Mouse (Mus musculus) neural tube, embryonic 15.5 days (tissue): ENCODE data around the gene Prm2. TPM values are rescaled to one million over a fixed set of nuclear protein-coding genes. Genes with fewer than 3 reads are reported as not detected.

Source experiments
- ATAC-seq: fragments of 200-750 bp; cut with Nextera tagmentation; 2 replicates; pipeline ENCODE4 v1.8.0; 2017; ENCODE audit warnings: mild to moderate bottlenecking, moderate TSS enrichment, moderate library complexity; ENCODE audit not compliant: low FRiP score
- H3K27ac ChIP-seq: fragments of 300-500 bp; sonication (generic); replicated peaks from 2 replicates; pipeline ENCODE4 v1.5.1; 2015; ENCODE audit warnings: mild to moderate bottlenecking, inconsistent platforms
- H3K27me3 ChIP-seq: fragments of 300-500 bp; sonication (generic); replicated peaks from 2 replicates; pipeline ENCODE4 v1.6.1; 2015; ENCODE audit warnings: inconsistent platforms
- H3K36me3 ChIP-seq: fragments of 300-500 bp; sonication (generic); 2 replicates; pipeline ENCODE4 v1.6.1; 2015; ENCODE audit warnings: inconsistent platforms
- H3K4me1 ChIP-seq: fragments of 300-500 bp; sonication (generic); 2 replicates; pipeline ENCODE4 v1.6.1; 2015; ENCODE audit warnings: inconsistent platforms
- H3K4me2 ChIP-seq: fragments of 300-500 bp; sonication (generic); 2 replicates; pipeline ENCODE4 v1.6.1; 2015; ENCODE audit warnings: inconsistent platforms, mild to moderate bottlenecking, moderate library complexity
- H3K4me3 ChIP-seq: fragments of 300-500 bp; sonication (generic); replicated peaks from 2 replicates; pipeline ENCODE4 v1.5.1; 2015; ENCODE audit warnings: mild to moderate bottlenecking, inconsistent platforms
- H3K9ac ChIP-seq: fragments of 300-500 bp; sonication (generic); replicated peaks from 2 replicates; pipeline ENCODE4 v1.6.1; 2015; ENCODE audit warnings: mild to moderate bottlenecking, inconsistent platforms
- H3K9me3 ChIP-seq: fragments of 300-500 bp; sonication (generic); replicated peaks from 2 replicates; pipeline ENCODE4 v1.6.1; 2016; ENCODE audit warnings: inconsistent platforms
- WGBS: fragments of 180-500 bp; shearing (Covaris S2); methylation state at CpG from one replicate; pipeline ENCODE4 v1.1.7; 2015; ENCODE audit warnings: mixed read lengths; 5-methylcytosine and 5-hydroxymethylcytosine counted together
- polyA plus RNA-seq: library from polyadenylated mRNA; unstranded; fragments of >200 nt; fragmentation: Nextera tagmentation; extraction: Ambion mirVana; gene quantifications from 2 replicates; pipeline ENCODE4 v1.2.1, GENCODE M21; 2015

The Prm2 gene
- polyA plus RNA-seq, 1 experiment from 2014 or later: not detected

DNA sequence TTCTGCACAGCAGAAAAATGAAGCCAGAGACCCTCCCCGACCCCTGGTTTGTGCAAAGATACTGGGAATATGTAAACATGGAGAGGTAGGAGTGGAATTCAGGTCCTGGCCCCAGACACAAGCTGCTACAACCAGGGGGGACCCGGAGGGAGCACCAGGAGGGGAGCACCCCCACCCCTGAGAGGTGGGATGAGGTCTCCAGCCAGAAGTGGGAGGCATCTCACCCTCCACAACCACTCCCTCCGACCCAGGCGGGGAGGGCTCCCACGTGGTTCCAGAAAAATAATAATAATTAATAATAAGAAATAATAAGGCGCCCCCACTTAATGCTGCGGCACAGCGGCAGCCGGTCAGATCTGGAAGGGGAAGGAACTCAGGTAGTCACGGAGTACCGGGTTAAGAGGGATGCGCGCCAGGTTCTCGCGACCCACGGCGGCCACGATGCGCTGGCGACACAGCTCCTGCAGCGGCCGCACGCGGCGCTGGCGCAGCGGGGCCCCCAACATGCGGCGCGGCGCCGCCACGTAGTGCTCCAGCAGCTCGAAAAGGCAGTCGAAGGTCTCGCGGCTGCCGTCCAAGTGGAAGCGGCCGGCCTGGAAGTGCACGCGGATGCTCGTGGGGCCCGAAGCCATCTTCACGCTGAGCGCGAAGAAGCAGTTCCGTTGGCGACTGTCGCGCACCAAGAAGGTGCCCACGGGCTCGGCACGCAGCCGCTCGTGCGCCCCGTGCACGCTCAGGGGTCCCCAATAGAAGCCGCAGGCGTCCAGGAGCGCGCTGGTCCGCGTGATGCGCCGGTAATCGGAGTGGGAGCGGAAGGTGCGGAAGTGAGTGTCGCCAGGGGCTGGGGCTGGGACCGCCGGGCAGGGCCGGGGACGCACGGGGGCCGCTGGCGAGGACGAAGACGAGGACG is 11.8 kb downstream of the Prm2 start:
- H3K36me3 ChIP-seq: no peaks in the 10 kb centered on the region
- ATAC-seq: peak; percentile 36

DNA sequence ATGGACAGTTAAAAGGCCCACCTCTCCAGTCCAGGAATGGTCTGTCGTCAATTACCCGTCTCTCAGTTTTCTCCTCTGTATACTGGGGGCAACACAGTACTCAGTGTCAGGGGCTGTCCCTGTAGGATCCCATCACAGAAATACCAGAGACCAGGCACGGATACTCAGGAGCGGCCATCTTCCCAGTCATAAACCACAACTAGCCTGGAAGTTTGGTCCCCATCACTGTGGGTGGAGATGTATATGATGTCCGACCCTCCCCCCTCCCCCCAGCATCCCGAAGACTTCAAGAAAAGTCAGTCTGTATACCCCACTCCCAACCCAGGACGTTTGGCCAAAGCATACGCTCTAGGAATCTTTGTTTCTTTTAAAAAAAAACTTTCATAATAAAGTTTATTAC is 12.5 kb downstream of the Prm2 start:
- Histone ChIP-seq H3K4me2 (peak overlapping the region; percentile 90), H3K27me3 (peaks cover 8% of the 10 kb centered on the region; the same call in 1 of the 2 replicates), H3K9me3 (no peaks in the 10 kb centered on the region), H3K4me1 (peaks cover 40% of the 10 kb centered on the region), H3K4me3 (peak overlapping the region; percentile 72), H3K27ac (no peak overlapping the region), H3K9ac (peak overlapping the region; percentile 79; the same call in 1 of the 2 replicates), H3K36me3 (no peaks in the 10 kb centered on the region)
- ATAC-seq: no peak
- WGBS: 59% methylated on average over 8 of the region's 8 CpGs

More for the DNA sequence above, 11.8 kb downstream of the Prm2 start:
- Histone ChIP-seq H3K4me1 (peaks cover 40% of the 10 kb centered on the region), H3K27me3 (peaks cover 8% of the 10 kb centered on the region; the same call in 1 of the 2 replicates), H3K9me3 (no peaks in the 10 kb centered on the region), H3K4me2 (peak overlapping the region; percentile 90), H3K27ac (peak overlapping the region; percentile 94), H3K9ac (peak overlapping the region; percentile 79), H3K4me3 (peak overlapping the region; percentile 72)
- WGBS: 2% methylated on average over 81 of the region's 81 CpGs

DNA sequence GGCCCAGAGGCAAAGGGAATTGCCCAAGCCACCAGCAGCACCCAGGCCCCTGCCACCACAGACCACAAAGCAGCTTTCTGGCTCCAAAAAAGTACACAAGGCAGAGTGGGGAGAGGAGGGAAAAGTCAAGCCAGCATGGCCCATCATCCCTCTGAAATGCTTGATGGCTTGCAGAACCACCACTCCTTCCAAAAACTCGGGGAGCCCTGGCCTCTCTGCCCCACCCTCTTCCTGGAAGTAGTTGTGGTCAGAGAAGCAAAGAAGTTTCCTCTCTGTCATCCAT is 12.8 kb downstream of the Prm2 start:
- H3K27ac ChIP-seq: no peak overlapping the region
- peak overlapping the region; percentile 90 for H3K4me2 ChIP-seq
- 30% methylated on average over 1 of the region's 1 CpGs for WGBS
- peaks cover 40% of the 10 kb centered on the region for H3K4me1 ChIP-seq
- no peak for ATAC-seq
- H3K9me3 ChIP-seq: no peaks in the 10 kb centered on the region
- peak overlapping the region; percentile 72 for H3K4me3 ChIP-seq
- no peaks in the 10 kb centered on the region for H3K36me3 ChIP-seq
- H3K9ac ChIP-seq: no peak overlapping the region
- H3K27me3 ChIP-seq: peaks cover 8% of the 10 kb centered on the region; the same call in 1 of the 2 replicates

DNA sequence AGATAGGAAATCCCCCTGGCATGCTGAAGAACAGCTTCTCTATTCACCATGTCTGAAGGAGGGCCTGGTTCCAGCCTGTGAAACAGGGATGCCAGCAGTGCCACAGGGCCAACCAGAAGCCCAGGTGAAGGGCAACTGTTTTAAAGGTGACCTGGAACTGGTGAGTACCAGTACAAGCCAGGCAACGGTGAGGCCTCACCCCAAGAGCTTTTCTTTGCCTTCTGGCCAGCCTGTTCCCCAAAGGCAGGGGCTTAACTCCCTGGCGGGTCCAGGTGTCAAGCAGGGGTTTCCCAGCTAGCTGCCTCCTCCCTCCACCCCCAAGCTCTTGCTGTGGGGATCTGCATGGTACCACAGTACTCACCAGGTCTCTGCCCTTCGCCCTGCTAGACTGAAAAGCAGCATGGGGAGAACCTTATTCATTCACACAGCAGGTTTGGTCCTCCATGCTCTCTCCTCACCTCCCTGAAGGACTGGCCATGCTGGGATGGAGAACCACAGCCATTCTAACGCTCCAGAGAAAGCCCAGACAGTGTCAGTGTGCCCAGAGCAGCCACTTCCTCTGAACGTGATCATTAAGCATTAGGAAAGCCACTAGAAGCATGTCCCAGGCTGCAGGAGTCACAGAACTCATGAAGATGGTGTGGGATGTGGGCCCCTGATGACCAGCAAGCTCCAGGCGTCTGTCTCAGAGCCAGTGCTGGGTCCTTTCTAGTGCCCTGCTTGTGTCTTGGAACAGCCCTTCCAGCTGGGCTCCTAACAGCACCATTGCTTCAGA is 13.4 kb downstream of the Prm2 start:
- no peak for ATAC-seq
- WGBS: 51% methylated on average over 6 of the region's 6 CpGs
- Histone ChIP-seq H3K36me3 (no peaks in the 10 kb centered on the region), H3K4me3 (peak overlapping the region; percentile 72; the same call in 1 of the 2 replicates), H3K4me1 (peaks cover 40% of the 10 kb centered on the region), H3K4me2 (peak overlapping the region; percentile 90), H3K9ac (no peak overlapping the region; the same call in 1 of the 2 replicates), H3K27ac (no peak overlapping the region), H3K9me3 (no peaks in the 10 kb centered on the region), H3K27me3 (peaks cover 8% of the 10 kb centered on the region; the same call in 1 of the 2 replicates)

DNA sequence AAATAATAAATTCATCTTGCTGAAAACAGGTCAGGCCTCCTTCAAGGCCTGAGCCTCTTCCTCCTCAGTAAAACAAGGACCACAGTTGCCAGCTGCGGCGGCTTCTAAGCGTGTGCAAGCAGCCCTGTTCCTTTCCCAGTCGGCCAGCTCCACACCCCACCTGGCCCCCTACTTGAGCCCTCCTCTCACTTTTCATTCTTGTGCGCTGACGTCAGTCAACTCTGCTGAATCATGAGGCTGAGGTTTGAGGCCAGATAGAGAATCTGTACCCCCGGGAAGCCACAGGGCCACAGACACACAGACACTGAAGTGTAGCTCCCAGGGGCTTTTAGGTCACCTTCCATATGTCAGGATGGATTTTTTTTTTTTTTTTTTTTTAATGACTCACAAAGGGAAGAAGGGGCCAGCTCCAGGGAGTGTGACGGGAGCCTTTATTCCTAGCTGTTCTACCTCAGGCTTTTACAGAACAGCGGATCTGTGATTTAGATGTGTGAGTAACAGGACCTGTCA is 14.0 kb downstream of the Prm2 start:
- Histone ChIP-seq H3K4me3 (no peak overlapping the region), H3K27ac (no peak overlapping the region), H3K9me3 (no peaks in the 10 kb centered on the region), H3K27me3 (peaks cover 8% of the 10 kb centered on the region; the same call in 1 of the 2 replicates), H3K36me3 (no peaks in the 10 kb centered on the region), H3K4me2 (peak overlapping the region; percentile 90; the same call in 1 of the 2 replicates), H3K9ac (no peak overlapping the region), H3K4me1 (peaks cover 40% of the 10 kb centered on the region)
- WGBS: 59% methylated on average over 9 of the region's 9 CpGs
- no peak for ATAC-seq

DNA sequence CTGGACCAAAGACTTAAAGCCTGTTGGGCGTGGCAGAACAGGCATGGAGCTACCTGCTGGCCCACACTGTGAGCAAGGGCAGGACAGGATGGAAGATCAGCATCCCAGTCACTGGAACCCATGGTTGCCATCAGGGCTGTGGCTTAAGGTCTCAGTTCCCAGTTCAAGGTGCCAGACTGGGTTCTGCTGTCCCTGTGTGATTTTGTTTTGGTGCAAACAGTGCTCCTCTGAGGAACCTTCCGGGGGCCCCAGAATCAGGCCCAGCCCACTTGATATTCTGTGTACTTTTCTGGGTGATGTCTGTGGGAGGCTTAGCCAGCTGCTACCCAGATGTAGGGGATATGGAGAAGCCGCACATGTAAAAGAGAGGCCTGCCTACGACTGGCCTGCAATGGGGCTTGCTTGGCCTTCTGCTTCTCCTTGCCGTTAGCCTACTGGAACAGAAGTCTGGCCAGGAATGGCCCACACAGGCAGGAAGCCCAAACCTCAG is 15.3 kb downstream of the Prm2 start:
- H3K4me1 ChIP-seq: peaks cover 29% of the 10 kb centered on the region
- no peaks in the 10 kb centered on the region for H3K9me3 ChIP-seq
- 89% methylated on average over 5 of the region's 5 CpGs for WGBS
- H3K4me3 ChIP-seq: no peak overlapping the region
- H3K4me2 ChIP-seq: no peak overlapping the region
- H3K27me3 ChIP-seq: peaks cover 8% of the 10 kb centered on the region; the same call in 1 of the 2 replicates
- no peak overlapping the region for H3K27ac ChIP-seq
- no peaks in the 10 kb centered on the region for H3K36me3 ChIP-seq
- ATAC-seq: no peak
- H3K9ac ChIP-seq: no peak overlapping the region

DNA sequence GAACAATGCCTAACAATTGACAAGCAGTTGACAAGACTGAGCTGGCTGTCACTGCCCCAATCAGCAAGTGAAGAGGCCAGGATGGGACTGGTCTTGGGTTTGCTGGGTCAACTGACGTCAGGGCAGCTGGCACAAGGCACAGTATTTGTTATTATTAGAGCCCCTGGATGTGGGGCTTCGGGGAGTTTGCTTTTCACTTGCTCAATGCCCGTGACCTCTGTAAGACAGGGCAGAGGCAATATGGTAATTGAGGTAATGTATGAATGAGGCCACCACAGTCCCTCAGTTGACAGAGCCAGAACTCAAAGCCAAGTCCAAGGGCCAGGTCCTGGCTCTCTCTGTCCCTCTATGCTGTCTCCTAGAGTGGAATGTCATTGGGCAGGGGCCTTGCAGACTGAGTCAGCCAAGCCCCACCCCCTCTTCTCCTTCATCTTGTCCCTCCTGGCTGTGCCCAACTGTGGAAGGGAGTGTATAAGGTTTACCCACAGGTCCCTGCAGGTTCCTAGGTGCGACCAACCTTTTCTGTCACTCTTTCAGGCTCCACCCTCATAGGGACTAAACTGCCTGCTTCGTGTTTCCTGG is 18.3 kb downstream of the Prm2 start:
- 69% methylated on average over 5 of the region's 5 CpGs for WGBS
- Histone ChIP-seq H3K27ac (no peak overlapping the region), H3K4me3 (no peak overlapping the region), H3K4me1 (peaks cover 7% of the 10 kb centered on the region; the same call in 1 of the 2 replicates), H3K4me2 (no peak overlapping the region), H3K27me3 (no peaks in the 10 kb centered on the region), H3K36me3 (no peaks in the 10 kb centered on the region), H3K9me3 (no peaks in the 10 kb centered on the region), H3K9ac (no peak overlapping the region)
- no peak for ATAC-seq

DNA sequence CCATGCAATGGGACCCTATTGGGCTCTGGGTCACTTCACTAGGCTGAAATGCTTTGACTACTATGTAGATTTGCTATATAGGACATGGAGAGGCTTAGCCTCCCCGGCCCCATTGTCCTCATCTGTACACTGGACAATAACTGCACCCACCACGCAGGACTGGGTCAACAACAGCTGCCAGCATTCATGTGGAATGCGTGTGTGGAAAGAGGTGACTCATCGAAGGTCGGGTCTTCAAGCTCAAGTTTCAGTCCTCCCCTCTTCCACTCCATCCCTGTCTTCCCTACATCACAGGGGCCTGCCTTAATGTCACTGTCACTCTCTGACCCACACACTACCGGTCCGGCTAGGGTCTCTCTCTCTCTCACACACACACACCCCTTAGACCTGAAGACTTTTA is 19.6 kb downstream of the Prm2 start:
- no peak for ATAC-seq

DNA sequence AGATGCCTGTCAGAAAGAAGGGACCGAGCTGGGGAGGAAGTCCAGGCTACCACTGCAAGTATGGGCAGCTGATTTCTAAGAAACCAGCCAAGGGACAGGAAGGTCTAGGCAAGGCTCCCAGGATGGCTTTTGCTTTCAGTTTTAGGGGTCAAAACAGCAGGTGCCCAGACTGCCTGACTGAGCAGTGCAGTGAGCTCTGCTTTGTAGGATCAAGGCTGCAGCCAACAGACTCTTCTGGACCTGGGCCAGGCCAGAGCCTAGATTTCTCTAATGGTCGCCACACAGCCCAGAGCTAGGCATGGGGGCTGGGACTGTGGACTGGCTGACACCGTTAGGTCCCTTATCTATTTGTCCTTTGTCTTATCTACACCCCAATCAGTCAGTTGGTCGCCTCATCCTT is 21.2 kb downstream of the Prm2 start:
- 75% methylated on average over 4 of the region's 4 CpGs for WGBS

More for the DNA sequence above, 19.6 kb downstream of the Prm2 start:
- no peaks in the 10 kb centered on the region for H3K27me3 ChIP-seq
- no peak overlapping the region for H3K9ac ChIP-seq
- WGBS: 70% methylated on average over 7 of the region's 7 CpGs
- no peak overlapping the region for H3K27ac ChIP-seq
- no peaks in the 10 kb centered on the region for H3K4me1 ChIP-seq
- no peak overlapping the region for H3K4me2 ChIP-seq
- no peaks in the 10 kb centered on the region for H3K9me3 ChIP-seq
- no peak overlapping the region for H3K4me3 ChIP-seq
- H3K36me3 ChIP-seq: no peaks in the 10 kb centered on the region

DNA sequence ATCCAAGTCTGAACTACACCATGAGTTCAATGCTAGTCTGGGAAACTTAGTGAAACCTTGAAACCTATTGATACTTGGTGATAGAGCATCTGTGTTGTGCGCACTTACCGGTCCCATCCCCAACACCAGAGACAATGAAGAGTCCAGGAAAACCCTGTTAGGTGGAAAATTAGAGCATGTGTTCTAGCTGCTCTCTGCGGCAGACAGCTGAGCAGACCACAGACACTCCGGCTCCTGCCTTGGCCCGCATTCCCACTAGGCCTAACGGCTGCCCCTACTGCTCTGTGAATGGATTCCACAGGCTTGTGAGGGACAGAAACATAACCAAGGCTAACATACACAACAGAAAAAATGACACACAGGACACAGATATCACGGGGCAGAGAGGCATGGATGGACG is 22.4 kb downstream of the Prm2 start:
- WGBS: 88% methylated on average over 8 of the region's 8 CpGs
- no peak overlapping the region for H3K4me2 ChIP-seq
- H3K27ac ChIP-seq: no peak overlapping the region
- 0 out of 2 replicates have a peak, but pooled peaks cover 3% of the 10 kb centered on the region for H3K4me1 ChIP-seq
- H3K9ac ChIP-seq: no peak overlapping the region
- ATAC-seq: no peak
- H3K9me3 ChIP-seq: no peaks in the 10 kb centered on the region
- no peak overlapping the region for H3K4me3 ChIP-seq
- no peaks in the 10 kb centered on the region for H3K27me3 ChIP-seq
- H3K36me3 ChIP-seq: no peaks in the 10 kb centered on the region

More for the DNA sequence above, 21.2 kb downstream of the Prm2 start:
- no peaks in the 10 kb centered on the region for H3K9me3 ChIP-seq
- no peak overlapping the region for H3K4me3 ChIP-seq
- no peaks in the 10 kb centered on the region for H3K36me3 ChIP-seq
- no peak for ATAC-seq
- 0 out of 2 replicates have a peak, but pooled peaks cover 3% of the 10 kb centered on the region for H3K4me1 ChIP-seq
- H3K9ac ChIP-seq: no peak overlapping the region
- H3K27ac ChIP-seq: no peak overlapping the region
- H3K4me2 ChIP-seq: no peak overlapping the region
- no peaks in the 10 kb centered on the region for H3K27me3 ChIP-seq
